Mouse (Mus musculus): ENCODE measurements around the gene Fam229a.
"Not testable (repeated sequence)": the region's sequence is repeated elsewhere in the genome, so short reads cannot be mapped to it uniquely, and the experiment has no call there.

- not testable (repeated sequence) for TF ChIP-seq POLR2A (IDR thresholded peaks at IDR 0.05; ENCODE audit: low read depth, low read length); CTCF (IDR thresholded peaks at IDR 0.05; ENCODE audit: extremely low read depth, insufficient read depth, insufficient read length, insufficient replicate concordance)
Measured at GRCm38 (mm10) chr4:129528901-129529300, 37.9 kb downstream of the Fam229a start.
